ENCODE assay signal across 17 mouse cellular contexts in genomic region chr1:85908754-85909590, GRCm38 (mm10). TPM values are rescaled to one million over a fixed set of nuclear protein-coding genes. Genes with fewer than 3 reads are reported as not detected.
DNase-seq lines count a peak whose midpoint lies in the region; ATAC-seq and TF ChIP-seq lines count a peak whose summit lies in the region.
"Had no signal": no experiment of that assay in that cellular context is flagged by ENCODE, and none has a peak within 500 bp of the region (broad histone marks: within the 10 kb centered on the region; RNA-seq: fewer than 3 reads in every experiment).

No protein-coding gene starts in this region.

- 35% methylated on average over 13 of the region's 13 CpGs for WGBS in heart, embryonic 12.5 days
- 56% methylated on average over 13 of the region's 13 CpGs for WGBS in liver, postnatal 0 days (ENCODE audit: insufficient replicate concordance)
- 54% methylated on average over 13 of the region's 13 CpGs for WGBS in liver, embryonic 11.5 days
- 21% methylated on average over 13 of the region's 13 CpGs for WGBS in lung, embryonic 15.5 days
- WGBS in stomach, embryonic 15.5 days: 26% methylated on average over 13 of the region's 13 CpGs

- ATAC-seq in heart, embryonic 12.5 days (ENCODE audit: insufficient number of reproducible peaks, low FRiP score): 0 out of 2 replicates have a peak, but pooled peaks have one; percentile 34
- peak; percentile 27; the same call in 1 of the 2 replicates for ATAC-seq in liver, postnatal 0 days
- no peak for ATAC-seq in liver, embryonic 11.5 days (replicated peaks; ENCODE audit: low FRiP score)
- ATAC-seq in lung, embryonic 15.5 days (ENCODE audit: borderline replicate concordance, extremely low read depth, low FRiP score, low TSS enrichment): peak; percentile 75
- peak; percentile 87 for ATAC-seq in stomach, embryonic 15.5 days (ENCODE audit: insufficient read depth, low FRiP score, low read depth)
- no peak for ATAC-seq in CD4-positive, CD25-positive, alpha-beta regulatory T cell, adult 4 months
- ATAC-seq: activated CD4-positive, CD25-positive, alpha-beta regulatory T cell, adult 4 months had no signal

- no peak overlapping the region for H3K9ac ChIP-seq in heart, embryonic 12.5 days
- H3K9ac ChIP-seq in liver, postnatal 0 days (replicated peaks): no peak overlapping the region
- no peak overlapping the region for H3K9ac ChIP-seq in liver, embryonic 11.5 days (ENCODE audit: low read depth, low read length)
- no peak overlapping the region for H3K9ac ChIP-seq in lung, embryonic 15.5 days
- no peak overlapping the region for H3K9ac ChIP-seq in stomach, embryonic 15.5 days
- H3K9ac ChIP-seq: neural tube, embryonic 12.5 days had no signal

- H3K4me2 ChIP-seq in heart, embryonic 12.5 days: no peak overlapping the region
- H3K4me2 ChIP-seq in liver, postnatal 0 days (ENCODE audit: low read depth, low read length): no peak overlapping the region
- H3K4me2 ChIP-seq in liver, embryonic 11.5 days: no peak overlapping the region
- H3K4me2 ChIP-seq in lung, embryonic 15.5 days: no peak overlapping the region
- H3K4me2 ChIP-seq in stomach, embryonic 15.5 days: no peak overlapping the region
- H3K4me2 ChIP-seq: neural tube, embryonic 12.5 days had no signal

- peaks cover 52% of the 10 kb centered on the region for H3K36me3 ChIP-seq in heart, embryonic 12.5 days
- peaks cover 30% of the 10 kb centered on the region for H3K36me3 ChIP-seq in liver, postnatal 0 days (replicated peaks; ENCODE audit: insufficient read depth, low read length)
- H3K36me3 ChIP-seq in liver, embryonic 11.5 days (ENCODE audit: control insufficient read depth, insufficient read depth, low read length): peaks cover 14% of the 10 kb centered on the region; the same call in 1 of the 2 replicates
- peaks cover 41% of the 10 kb centered on the region for H3K36me3 ChIP-seq in lung, embryonic 15.5 days
- peaks cover 34% of the 10 kb centered on the region for H3K36me3 ChIP-seq in stomach, embryonic 15.5 days

- TF ChIP-seq EP300 in liver, postnatal 0 days (IDR thresholded peaks at IDR 0.05; ENCODE audit: low read depth): no peak

- DNase-seq in heart, postnatal 10 days: no peak
- DNase-seq in liver, postnatal 0 days: no peak
- DNase-seq in liver, embryonic 11.5 days (ENCODE audit: low spot score): no peak
- DNase-seq in thymus, adult 18-20 months: no peak
- DNase-seq: cerebellum, adult 8-10 months; kidney, adult 11 months; layer of hippocampus, postnatal 36 days; right cerebral cortex, postnatal 4 days had no signal

- intact Hi-C loops in heart, postnatal 10 days (cut with DNase I): no loop called here

- TF ChIP-seq CTCF in liver, postnatal 0 days (IDR thresholded peaks at IDR 0.05; ENCODE audit: low read depth): no peak

- no peaks in the 10 kb centered on the region; the same call in 1 of the 2 replicates for H3K9me3 ChIP-seq in heart, embryonic 12.5 days (replicated peaks)
- H3K9me3 ChIP-seq in liver, postnatal 0 days (ENCODE audit: low read length): no peaks in the 10 kb centered on the region
- no peaks in the 10 kb centered on the region for H3K9me3 ChIP-seq in liver, embryonic 11.5 days (ENCODE audit: control insufficient read depth, low read length)
- no peaks in the 10 kb centered on the region for H3K9me3 ChIP-seq in lung, embryonic 15.5 days
- H3K9me3 ChIP-seq in stomach, embryonic 15.5 days: no peaks in the 10 kb centered on the region

- no peak overlapping the region for H3K4me3 ChIP-seq in heart, embryonic 12.5 days
- no peak overlapping the region for H3K4me3 ChIP-seq in liver, postnatal 0 days (ENCODE audit: low read depth, low read length)
- H3K4me3 ChIP-seq in liver, embryonic 11.5 days (ENCODE audit: low read depth, low read length): no peak overlapping the region
- no peak overlapping the region for H3K4me3 ChIP-seq in lung, embryonic 15.5 days
- H3K4me3 ChIP-seq in stomach, embryonic 15.5 days (replicated peaks): no peak overlapping the region
- H3K4me3 ChIP-seq: neural tube, embryonic 12.5 days had no signal

- H3K4me1 ChIP-seq in heart, embryonic 12.5 days (replicated peaks): peaks cover 42% of the 10 kb centered on the region
- H3K4me1 ChIP-seq in liver, postnatal 0 days (ENCODE audit: insufficient read depth): no peaks in the 10 kb centered on the region
- H3K4me1 ChIP-seq in liver, embryonic 11.5 days (replicated peaks; ENCODE audit: control insufficient read depth, insufficient read depth, low read length): 0 out of 2 replicates have a peak, but pooled peaks cover 4% of the 10 kb centered on the region
- H3K4me1 ChIP-seq in lung, embryonic 15.5 days: peaks cover 19% of the 10 kb centered on the region
- 0 out of 2 replicates have a peak, but pooled peaks cover 3% of the 10 kb centered on the region for H3K4me1 ChIP-seq in stomach, embryonic 15.5 days
- H3K4me1 ChIP-seq: neural tube, embryonic 12.5 days had no signal

- H3K27ac ChIP-seq in heart, embryonic 12.5 days (ENCODE audit: poor library complexity, severe bottlenecking): peak overlapping the region; percentile 63; the same call in 1 of the 2 replicates
- no peak overlapping the region for H3K27ac ChIP-seq in liver, postnatal 0 days (ENCODE audit: low read depth)
- no peak overlapping the region for H3K27ac ChIP-seq in liver, embryonic 11.5 days (ENCODE audit: low read depth, low read length)
- H3K27ac ChIP-seq in lung, embryonic 15.5 days: peak overlapping the region; percentile 71
- 0 out of 2 replicates have a peak overlapping the region, but pooled peaks have one; percentile 26 for H3K27ac ChIP-seq in stomach, embryonic 15.5 days
- H3K27ac ChIP-seq: neural tube, embryonic 12.5 days had no signal

- no peaks in the 10 kb centered on the region for H3K27me3 ChIP-seq in heart, embryonic 12.5 days (replicated peaks)
- H3K27me3 ChIP-seq in liver, postnatal 0 days (ENCODE audit: insufficient read depth, low read length): no peaks in the 10 kb centered on the region
- H3K27me3 ChIP-seq in liver, embryonic 11.5 days (replicated peaks; ENCODE audit: control insufficient read depth, insufficient read depth, low read length): no peaks in the 10 kb centered on the region
- no peaks in the 10 kb centered on the region for H3K27me3 ChIP-seq in lung, embryonic 15.5 days
- no peaks in the 10 kb centered on the region for H3K27me3 ChIP-seq in stomach, embryonic 15.5 days (replicated peaks)
- H3K27me3 ChIP-seq: neural tube, embryonic 12.5 days had no signal

RNA-seq across cellular contexts. Expression of gene Itm2c, which starts 14.9 kb away (rescaled TPM):
- polyA plus RNA-seq in heart, embryonic 12.5 days (2016; fragmentation: Nextera tagmentation; extraction: Ambion mirVana): 261 TPM in 2 replicates
- 100 to 1,000 TPM in 1 of 2 experiments, 10 to 100 TPM in 1; 96.4 to 109 TPM for total RNA-seq in heart, postnatal 10 days (2021)
- polyA plus RNA-seq in liver, postnatal 0 days (2015; fragmentation: Nextera tagmentation; extraction: Ambion mirVana): 52.1 and 56.7 TPM in 2 replicates
- polyA plus RNA-seq in liver, embryonic 11.5 days (2014; fragmentation: Nextera tagmentation; extraction: Ambion mirVana): 39.7 and 41.8 TPM in 2 replicates
- polyA plus RNA-seq in lung, embryonic 15.5 days (2015; fragmentation: Nextera tagmentation; extraction: Ambion mirVana): 208 and 219 TPM in 2 replicates
- polyA plus RNA-seq in stomach, embryonic 15.5 days (2015; fragmentation: Nextera tagmentation; extraction: Ambion mirVana): 165 and 178 TPM in 2 replicates
- polyA plus RNA-seq in CD4-positive, CD25-positive, alpha-beta regulatory T cell, adult 4 months (2017; shearing (Covaris generic)): 100 to 1,000 TPM; 106 to 170 TPM

RNA-seq across cellular contexts. Expression of gene 4933407L21Rik, which starts 19.3 kb away (rescaled TPM):
- 0.08 TPM in 1 of 2 replicates, not detected in the other for polyA plus RNA-seq in heart, embryonic 12.5 days (2016; fragmentation: Nextera tagmentation; extraction: Ambion mirVana)
- under 1 TPM in 1 of 2 experiments, not detected in 1; 0.17 TPM for total RNA-seq in heart, postnatal 10 days (2021)
- 0.11 TPM in 1 of 2 replicates, not detected in the other for polyA plus RNA-seq in liver, postnatal 0 days (2015; fragmentation: Nextera tagmentation; extraction: Ambion mirVana)
- not detected in 2 replicates for polyA plus RNA-seq in liver, embryonic 11.5 days (2014; fragmentation: Nextera tagmentation; extraction: Ambion mirVana)
- polyA plus RNA-seq in lung, embryonic 15.5 days (2015; fragmentation: Nextera tagmentation; extraction: Ambion mirVana): 0.14 and 0.47 TPM in 2 replicates
- polyA plus RNA-seq in stomach, embryonic 15.5 days (2015; fragmentation: Nextera tagmentation; extraction: Ambion mirVana): 0.39 and 0.58 TPM in 2 replicates
- polyA plus RNA-seq in CD4-positive, CD25-positive, alpha-beta regulatory T cell, adult 4 months (2017; shearing (Covaris generic)): 1 to 10 TPM in 1 of 2 experiments, under 1 TPM in 1; 0.47 to 1.0 TPM
- polyA plus RNA-seq: liver, embryonic 16.5 days had no signal

RNA-seq across cellular contexts. Expression of gene Gpr55, which starts 51.8 kb away (rescaled TPM):
- polyA plus RNA-seq in heart, embryonic 12.5 days (2016; fragmentation: Nextera tagmentation; extraction: Ambion mirVana): 0.08 and 0.09 TPM in 2 replicates
- total RNA-seq in heart, postnatal 10 days (2021): not detected
- 0.12 and 0.20 TPM in 2 replicates for polyA plus RNA-seq in liver, postnatal 0 days (2015; fragmentation: Nextera tagmentation; extraction: Ambion mirVana)
- not detected in 2 replicates for polyA plus RNA-seq in liver, embryonic 11.5 days (2014; fragmentation: Nextera tagmentation; extraction: Ambion mirVana)
- polyA plus RNA-seq in lung, embryonic 15.5 days (2015; fragmentation: Nextera tagmentation; extraction: Ambion mirVana): 0.09 TPM in 1 of 2 replicates, not detected in the other
- 0.04 and 0.05 TPM in 2 replicates for polyA plus RNA-seq in stomach, embryonic 15.5 days (2015; fragmentation: Nextera tagmentation; extraction: Ambion mirVana)
- 10 to 100 TPM in 1 of 2 experiments, 1 to 10 TPM in 1; 2.7 to 10.2 TPM for polyA plus RNA-seq in CD4-positive, CD25-positive, alpha-beta regulatory T cell, adult 4 months (2017; shearing (Covaris generic))
- total RNA-seq: gastrocnemius, adult 8-10 months; layer of hippocampus, postnatal 36 days had no signal
- polyA plus RNA-seq: embryonic facial prominence, embryonic 14.5 days had no signal

Comparison
In these comparisons a context has a peak if more than half of its experiments do, and no peak if none do; other contexts are left out.
1. ATAC-seq: peak in heart, embryonic 12.5 days (single experiment), liver, postnatal 0 days (single experiment), lung, embryonic 15.5 days (single experiment) and stomach, embryonic 15.5 days (single experiment); none in liver, embryonic 11.5 days (single experiment) and CD4-positive, CD25-positive, alpha-beta regulatory T cell, adult 4 months (single experiment).
2. H3K27ac ChIP-seq: peak in heart, embryonic 12.5 days (single experiment), lung, embryonic 15.5 days (single experiment) and stomach, embryonic 15.5 days (single experiment); none in liver, postnatal 0 days (single experiment) and liver, embryonic 11.5 days (single experiment).